Mouse (Mus musculus) leukemia stem cell, adult 10-12 weeks (primary cell): ENCODE measurements around the gene Fbxl19. TPM values are rescaled to one million over a fixed set of nuclear protein-coding genes. Genes with fewer than 3 reads are reported as not detected.

ENCODE experiments used
- polyA plus RNA-seq: library from polyadenylated mRNA; stranded (reverse); fragments of >175 nt; gene quantifications from 2 replicates; pipeline ENCODE4 v1.2.3, GENCODE M21; 2012; ENCODE audit warnings: low replicate concordance

The Fbxl19 gene
- polyA plus RNA-seq, result 47.5 and 50.3 TPM in 2 replicates

GRCm38 (mm10) chr7:127744366-127745045 is at the start of gene Fbxl19:
Gene Fbxl19 (plus strand): TSS chr7:127744543.

DNA sequence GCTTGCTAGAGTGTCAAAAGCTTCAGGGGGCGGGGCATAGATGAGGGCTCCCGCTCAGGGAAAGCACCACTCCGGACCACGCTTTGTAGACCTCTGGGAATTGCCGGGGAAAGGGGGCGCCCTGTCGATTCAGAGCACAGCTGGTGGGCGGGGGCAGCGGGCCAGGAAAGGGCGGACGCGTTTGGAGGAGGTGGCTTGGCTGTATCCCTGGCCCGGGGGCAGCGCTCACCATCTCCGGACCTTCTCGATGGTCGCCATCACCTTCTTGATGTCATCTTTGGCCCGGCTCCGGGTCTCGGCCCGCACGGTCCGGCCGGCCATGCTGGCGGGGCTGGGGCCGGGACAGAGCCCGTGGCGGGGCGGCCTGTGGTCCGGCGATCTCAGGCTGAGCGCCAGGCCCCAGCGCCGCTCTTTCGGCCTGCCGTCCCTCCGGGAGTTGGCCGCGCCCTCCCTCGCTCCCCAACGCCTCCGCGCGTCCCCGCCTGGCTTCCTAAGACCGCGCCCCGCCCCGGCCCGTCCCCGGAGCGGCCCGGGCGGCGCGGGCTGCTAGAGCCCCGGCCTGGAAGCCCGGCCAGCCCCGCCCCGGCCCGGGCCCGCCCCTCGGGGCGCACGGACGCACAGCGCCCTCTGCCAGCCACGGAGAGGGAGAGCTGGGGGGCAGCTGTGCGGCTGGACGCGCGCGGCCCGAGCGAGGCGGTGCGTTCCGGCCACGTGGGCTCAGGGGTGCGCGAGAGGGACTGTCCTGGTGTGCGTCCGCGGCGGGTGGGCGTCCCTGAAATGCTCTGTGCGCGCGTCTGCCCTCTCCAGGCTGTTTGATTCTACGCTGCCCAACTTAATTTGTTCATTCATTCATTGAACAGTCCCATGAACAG is 35.9 kb upstream of the Fbxl19 start, which contains the start of gene Bcl7c:
TSS of gene Bcl7c (minus strand) at position 727 of the 872 bp plus-strand sequence.

GRCm38 (mm10) chr7:127712461-127713385 is 31.6 kb upstream of the Fbxl19 start, which contains the start of gene Ctf1:
Gene Ctf1 (plus strand): TSS chr7:127712736.

DNA sequence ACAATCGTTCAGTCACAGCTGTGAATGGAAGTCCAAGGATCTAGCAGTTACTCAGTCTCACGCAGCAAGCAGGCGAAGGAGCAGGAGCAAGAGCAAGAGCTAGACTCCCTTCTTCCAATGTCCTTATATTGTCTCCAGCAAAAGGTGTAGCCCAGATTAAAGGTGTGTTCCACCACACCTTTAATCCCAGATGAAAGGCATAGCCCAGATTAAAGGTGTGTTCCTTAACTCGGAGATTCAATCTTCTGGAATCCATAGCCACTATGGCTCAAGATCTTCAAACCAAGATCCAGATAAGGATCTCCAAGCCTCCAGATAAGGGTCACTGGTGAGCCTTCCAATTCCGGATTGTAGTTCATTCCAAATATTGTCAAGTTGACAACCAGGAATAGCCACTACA is 12.3 kb upstream of the Fbxl19 start, which contains the start of gene Ctf2:
TSS of gene Ctf2 (minus strand) at position 101 of the 400 bp plus-strand sequence.

DNA sequence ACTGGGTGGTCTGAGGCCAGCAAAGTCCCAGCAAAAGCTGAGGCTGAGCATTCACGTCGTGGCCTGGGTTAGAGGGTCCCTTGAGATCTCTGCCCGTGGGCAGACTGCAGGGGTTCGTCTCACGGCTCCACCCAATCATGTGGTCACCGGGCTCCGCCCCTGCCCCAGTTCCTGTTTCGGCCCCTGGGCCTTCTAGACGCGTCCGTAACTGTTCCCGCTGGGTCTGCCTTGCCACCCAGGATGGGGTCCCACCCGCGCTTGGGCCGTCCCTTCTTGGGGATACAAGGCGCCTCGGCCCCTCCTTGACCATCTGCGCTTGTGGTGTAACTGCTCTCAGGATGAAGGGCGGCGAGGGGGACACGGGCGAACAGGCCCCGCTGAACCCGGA is 25.3 kb downstream of the Fbxl19 start, which contains the start of gene Orai3:
TSS of gene Orai3 (plus strand) at position 165 of the 388 bp plus-strand sequence.

GRCm38 (mm10) chr7:127776426-127776825 is 32.1 kb downstream of the Fbxl19 start, which contains the start of gene Setd1a:
Gene Setd1a (plus strand): TSS chr7:127776670.

DNA sequence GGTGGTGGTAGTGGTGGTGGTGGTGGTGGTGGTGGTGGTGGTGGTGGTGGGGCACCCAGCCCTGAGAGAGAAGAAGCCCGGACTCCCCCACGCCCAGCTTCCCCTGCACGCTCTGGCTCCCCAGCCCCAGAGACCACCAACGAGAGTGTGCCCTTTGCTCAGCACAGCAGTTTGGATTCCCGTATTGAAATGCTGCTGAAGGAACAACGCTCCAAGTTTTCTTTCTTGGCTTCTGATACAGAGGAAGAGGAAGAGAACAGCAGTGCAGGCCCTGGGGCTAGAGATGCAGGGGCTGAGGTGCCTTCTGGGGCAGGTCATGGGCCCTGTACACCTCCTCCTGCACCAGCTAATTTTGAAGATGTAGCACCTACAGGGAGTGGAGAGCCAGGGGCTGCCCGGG is 41.0 kb downstream of the Fbxl19 start, which contains the start of gene Gm49388:
TSS of gene Gm49388 (plus strand) at position 301 of the 400 bp plus-strand sequence.

GRCm38 (mm10) chr7:127800435-127801009 is 56.2 kb downstream of the Fbxl19 start, which contains the start of gene Hsd3b7:
Gene Hsd3b7 (plus strand): TSS chr7:127800604.

Other genes starting within 250 kb of the Fbxl19 start
- 29.4 and 62.6 TPM in 2 replicates for gene Srcap, start 232.6 kb upstream of the Fbxl19 start, polyA plus RNA-seq
- 34.4 and 37.2 TPM in 2 replicates for gene Gm42715, start 225.0 kb upstream of the Fbxl19 start, polyA plus RNA-seq
- 0.52 and 7.1 TPM in 2 replicates for gene Tmem265, start 183.2 kb upstream of the Fbxl19 start, polyA plus RNA-seq
- gene Phkg2, start 171.2 kb upstream of the Fbxl19 start, polyA plus RNA-seq, result 29.8 and 84.9 TPM in 2 replicates
- gene Ccdc189, start 155.9 kb upstream of the Fbxl19 start, polyA plus RNA-seq, result 5.4 and 6.0 TPM in 2 replicates
- 43.2 and 55.3 TPM in 2 replicates for gene Rnf40, start 155.8 kb upstream of the Fbxl19 start, polyA plus RNA-seq
- 13.1 and 23.2 TPM in 2 replicates for gene Zfp629, start 128.7 kb upstream of the Fbxl19 start, polyA plus RNA-seq
- gene Bcl7c, start 35.6 kb upstream of the Fbxl19 start, polyA plus RNA-seq, result 235 and 532 TPM in 2 replicates
- 0.69 and 1.3 TPM in 2 replicates for gene Ctf1, start 31.8 kb upstream of the Fbxl19 start, polyA plus RNA-seq
- gene Ctf2, start 12.4 kb upstream of the Fbxl19 start, polyA plus RNA-seq, result not detected in 2 replicates
- 28.7 and 40.4 TPM in 2 replicates for gene Orai3, start 25.3 kb downstream of the Fbxl19 start, polyA plus RNA-seq
- gene Setd1a, start 32.1 kb downstream of the Fbxl19 start, polyA plus RNA-seq, result 110 and 121 TPM in 2 replicates
- gene Gm49388, start 41.1 kb downstream of the Fbxl19 start, polyA plus RNA-seq, result 2.2 TPM in 1 of 2 replicates, not detected in the other
- gene Hsd3b7, start 56.1 kb downstream of the Fbxl19 start, polyA plus RNA-seq, result 0.69 and 8.5 TPM in 2 replicates
- gene Stx4a, start 79.8 kb downstream of the Fbxl19 start, polyA plus RNA-seq, result 24.8 and 27.0 TPM in 2 replicates
- gene Stx1b, start 80.0 kb downstream of the Fbxl19 start, polyA plus RNA-seq, result 0.23 and 0.28 TPM in 2 replicates
- 13.4 and 33.6 TPM in 2 replicates for gene Zfp646, start 131.7 kb downstream of the Fbxl19 start, polyA plus RNA-seq
- 22.6 and 26.8 TPM in 2 replicates for gene Zfp668, start 132.3 kb downstream of the Fbxl19 start, polyA plus RNA-seq
- 0.58 and 1.1 TPM in 2 replicates for gene Prss53, start 146.4 kb downstream of the Fbxl19 start, polyA plus RNA-seq
- gene Gm21974, start 150.9 kb downstream of the Fbxl19 start, polyA plus RNA-seq, result not detected in 2 replicates
- 10.1 and 24.2 TPM in 2 replicates for gene Vkorc1, start 151.1 kb downstream of the Fbxl19 start, polyA plus RNA-seq
- 79.6 and 212 TPM in 2 replicates for gene Bckdk, start 159.5 kb downstream of the Fbxl19 start, polyA plus RNA-seq
- gene Kat8, start 168.0 kb downstream of the Fbxl19 start, polyA plus RNA-seq, result 2.0 and 6.1 TPM in 2 replicates
- not detected in 2 replicates for gene Prss8, start 185.6 kb downstream of the Fbxl19 start, polyA plus RNA-seq
- gene Prss36, start 202.2 kb downstream of the Fbxl19 start, polyA plus RNA-seq, result 2.3 and 7.5 TPM in 2 replicates
- 125 and 210 TPM in 2 replicates for gene Fus, start 222.9 kb downstream of the Fbxl19 start, polyA plus RNA-seq
- gene Pycard, start 249.3 kb downstream of the Fbxl19 start, polyA plus RNA-seq, result 2.1 and 2.2 TPM in 2 replicates